Mouse (Mus musculus) CH12.LX (cell line): ENCODE results near the gene Cmip. TPM values are rescaled to one million over a fixed set of nuclear protein-coding genes. Genes with fewer than 3 reads are reported as not detected.

Experiments used
- DNase-seq: peaks from one replicate; pipeline ENCODE4 v3.0.0-alpha.2; 2013; ENCODE audit errors: extremely low read depth
- H3K27ac ChIP-seq: 2 replicates; pipeline ENCODE4 v1.5.1; 2012; ENCODE audit warnings: low read depth, mild to moderate bottlenecking, control low read depth, moderate library complexity; ENCODE audit not compliant: insufficient read depth
- H3K27me3 ChIP-seq: replicated peaks from 2 replicates; pipeline ENCODE3; 2012; ENCODE audit warnings: inconsistent platforms
- H3K36me3 ChIP-seq, 2 experiments: replicated peaks in 1 of 2; 2 replicates each; pipeline versions ENCODE3 to v1.6.1; 2012; ENCODE audit warnings: inconsistent platforms in 1 of 2, low read length in 1 of 2, mild to moderate bottlenecking in 1 of 2, mixed read lengths in 1 of 2, moderate library complexity in 1 of 2; ENCODE audit not compliant: control insufficient read depth in 1 of 2, insufficient read depth in 1 of 2
- H3K4me1 ChIP-seq, 2 experiments: 2 replicates each; pipeline ENCODE4 v1.6.1; 2012; ENCODE audit warnings: inconsistent platforms in 1 of 2, moderate library complexity in 1 of 2; ENCODE audit not compliant: insufficient read depth in 2 of 2, control insufficient read depth in 1 of 2
- H3K4me2 ChIP-seq: 2 replicates; pipeline ENCODE4 v1.6.1; 2012; ENCODE audit warnings: low read depth, mild to moderate bottlenecking, control low read depth; ENCODE audit not compliant: poor library complexity, insufficient read depth, severe bottlenecking
- H3K4me3 ChIP-seq, 3 experiments: fragments of 150-350 bp in 1 of 3; sonication (generic) in 1 of 3; replicated peaks in 1 of 3; 2 replicates each; pipeline versions ENCODE3 to v1.5.1; 2011 to 2012; ENCODE audit warnings: low read depth in 2 of 3, low read length in 2 of 3, mild to moderate bottlenecking in 2 of 3, moderate library complexity in 2 of 3, control low read depth in 1 of 3, improper control_type of control experiment in 1 of 3, inconsistent platforms in 1 of 3, mixed read lengths in 1 of 3; ENCODE audit not compliant: poor library complexity in 1 of 3
- H3K79me2 ChIP-seq: replicated peaks from 2 replicates; pipeline ENCODE4 v1.6.1; 2012; ENCODE audit warnings: mild to moderate bottlenecking, moderate library complexity; ENCODE audit not compliant: control insufficient read depth, poor library complexity, insufficient read depth, severe bottlenecking; ENCODE audit errors: extremely low read depth
- H3K9ac ChIP-seq: 2 replicates; pipeline ENCODE4 v1.6.1; 2012; ENCODE audit warnings: low read depth, mild to moderate bottlenecking, control low read depth, moderate library complexity; ENCODE audit not compliant: insufficient read depth
- H3K9me3 ChIP-seq: replicated peaks from 2 replicates; pipeline ENCODE3; 2012; ENCODE audit warnings: low read length, inconsistent platforms, mixed read lengths
- CHD1 ChIP-seq: IDR thresholded peaks from 2 replicates; pipeline ENCODE4 v1.6.1; 2012; ENCODE audit warnings: low read depth, low read length, improper control_type of control experiment, inconsistent platforms
- CHD2 ChIP-seq: IDR thresholded peaks from 2 replicates; pipeline ENCODE4 v1.6.1; 2011; ENCODE audit warnings: low read length, improper control_type of control experiment
- CTCF ChIP-seq, 2 experiments: IDR thresholded peaks in 1 of 2; conservative IDR thresholded peaks in 1 of 2; 2 replicates each; pipeline ENCODE4 v1.5.1; 2011 to 2012; ENCODE audit warnings: low read depth in 2 of 2, low read length in 2 of 2, improper control_type of control experiment in 1 of 2, inconsistent platforms in 1 of 2, mild to moderate bottlenecking in 1 of 2, moderate library complexity in 1 of 2
- HCFC1 ChIP-seq: IDR thresholded peaks from 2 replicates; pipeline ENCODE4 v1.6.1; 2012; ENCODE audit warnings: low read depth, mild to moderate bottlenecking, inconsistent platforms, low read length, improper control_type of control experiment
- JUN ChIP-seq: IDR thresholded peaks from 2 replicates; pipeline ENCODE4 v1.6.1; 2011; ENCODE audit warnings: low read depth, mild to moderate bottlenecking, low read length, improper control_type of control experiment, moderate library complexity; ENCODE audit not compliant: insufficient read depth
- MAX ChIP-seq: IDR thresholded peaks from 2 replicates; pipeline ENCODE4 v1.6.1; 2011; ENCODE audit warnings: low read length, improper control_type of control experiment
- MAZ ChIP-seq: IDR thresholded peaks from 2 replicates; pipeline ENCODE4 v1.6.1; 2012; ENCODE audit warnings: low read depth, mild to moderate bottlenecking, inconsistent platforms, low read length, improper control_type of control experiment, moderate library complexity
- MEF2A ChIP-seq: IDR thresholded peaks from 2 replicates; pipeline ENCODE4 v1.6.1; 2014; ENCODE audit warnings: low read depth, mild to moderate bottlenecking, inconsistent platforms, low read length, improper control_type of control experiment, borderline replicate concordance
- MXI1 ChIP-seq: IDR thresholded peaks from 2 replicates; pipeline ENCODE4 v1.6.1; 2011; ENCODE audit warnings: mild to moderate bottlenecking, low read depth, low read length, improper control_type of control experiment
- MYC ChIP-seq: IDR thresholded peaks from 2 replicates; pipeline ENCODE4 v1.6.1; 2011; ENCODE audit warnings: low read depth, mild to moderate bottlenecking, improper control_type of control experiment, low read length
- NELFE ChIP-seq: IDR thresholded peaks from 2 replicates; pipeline ENCODE4 v1.6.1; 2011; ENCODE audit warnings: low read depth, low read length, improper control_type of control experiment
- NRF1 ChIP-seq: IDR thresholded peaks from 2 replicates; pipeline ENCODE4 v1.6.1; 2014; ENCODE audit warnings: low read depth, mild to moderate bottlenecking, inconsistent platforms, low read length, improper control_type of control experiment, moderate library complexity
- PAX5 ChIP-seq: IDR thresholded peaks from 2 replicates; pipeline ENCODE4 v1.6.1; 2012; ENCODE audit warnings: low read length, inconsistent platforms, mixed read lengths
- RAD21 ChIP-seq: IDR thresholded peaks from 2 replicates; pipeline ENCODE4 v1.6.1; 2011; ENCODE audit warnings: low read depth, mild to moderate bottlenecking, low read length, improper control_type of control experiment, moderate library complexity
- TBP ChIP-seq: conservative IDR thresholded peaks from 2 replicates; pipeline ENCODE4 v1.6.1; 2011; ENCODE audit warnings: low read depth, low read length, improper control_type of control experiment
- UBTF ChIP-seq: IDR thresholded peaks from 2 replicates; pipeline ENCODE4 v1.6.1; 2012; ENCODE audit warnings: low read depth, mild to moderate bottlenecking, inconsistent platforms, low read length, improper control_type of control experiment, moderate library complexity
- USF1 ChIP-seq: IDR thresholded peaks from 2 replicates; pipeline ENCODE4 v1.6.1; 2014; ENCODE audit warnings: low read depth, mild to moderate bottlenecking, inconsistent platforms, low read length, improper control_type of control experiment
- ZKSCAN1 ChIP-seq: IDR thresholded peaks from 2 replicates; pipeline ENCODE4 v1.6.1; 2012; ENCODE audit warnings: low read depth, inconsistent platforms, low read length, improper control_type of control experiment, borderline replicate concordance
- ZMIZ1 ChIP-seq: IDR thresholded peaks from 2 replicates; pipeline ENCODE4 v1.6.1; 2012; ENCODE audit warnings: low read depth, mild to moderate bottlenecking, inconsistent platforms, low read length, improper control_type of control experiment
- ZNF384 ChIP-seq: IDR thresholded peaks from 2 replicates; pipeline ENCODE4 v1.6.1; 2012; ENCODE audit warnings: low read depth, low read length, improper control_type of control experiment, inconsistent platforms
- dilution Hi-C: fragments of 300-500 bp; cut with MboI; formaldehyde crosslinking; loops from 2 replicates; pipeline ENCODE4 v1.14.3; 2020; ENCODE audit warnings: low sequenced_read_pairs; ENCODE audit not compliant: extremely low pct_unique_long_range_greater_than_20kb, extremely low pct_ligation_motif_present
- in situ Hi-C: fragments of 300-500 bp; cut with MboI; formaldehyde crosslinking; loops from 3 replicates; pipeline ENCODE4 v1.14.3; 2019; ENCODE audit warnings: low sequenced_read_pairs, low pct_ligation_motif_present, low pct_unique_long_range_greater_than_20kb, mixed read lengths
- polyA plus RNA-seq: library from polyadenylated mRNA; unstranded; fragments of >175 nt; gene quantifications from 2 replicates; pipeline ENCODE4 v1.2.1, GENCODE M21; 2012; ENCODE audit warnings: low read depth; ENCODE audit not compliant: insufficient read length
- total RNA-seq, 2 experiments: library from RNA; depleted of rRNA; stranded (reverse); fragments of 300-350 nt in 1 of 2; fragments of >200 nt in 1 of 2; gene quantifications; 2 replicates each; pipeline ENCODE4 v1.2.3; 2012 to 2014

The Cmip gene
- total and polyA plus RNA-seq, 3 experiments: 5.2 to 39.0 (median 16.5) TPM

DNA sequence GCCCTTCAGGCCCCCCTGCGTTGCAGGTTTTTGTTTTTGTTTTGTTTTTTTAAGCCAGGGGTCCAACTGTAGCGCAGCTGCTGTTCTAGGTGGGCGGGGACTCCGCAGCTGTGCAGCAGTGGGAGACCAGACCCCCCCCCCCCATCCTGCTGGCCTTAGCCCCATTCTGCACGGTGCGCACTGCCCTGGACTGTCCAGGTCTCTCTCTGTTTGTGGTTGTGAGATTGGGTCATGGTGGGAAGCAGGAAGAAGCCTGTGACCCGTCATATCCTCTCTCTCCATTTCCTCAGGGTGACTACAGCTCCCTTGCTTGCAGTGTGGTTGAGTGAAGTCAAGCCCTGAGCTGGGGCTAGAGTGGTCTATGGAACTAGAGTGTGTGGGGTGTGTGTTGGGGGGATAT lies 114.3 kb downstream of the Cmip start:
- TF ChIP-seq ZNF384: no peak
- TF ChIP-seq MAZ: no peak
- no peak for TF ChIP-seq CHD1
- no peak for TF ChIP-seq TBP
- no peak for TF ChIP-seq MYC
- no peak for TF ChIP-seq MEF2A
- TF ChIP-seq CTCF (conservative IDR thresholded peaks at IDR 0.05 in 1 of 2, IDR thresholded peaks at IDR 0.05 in 1 of 2; ENCODE audit: low read depth in 2 of 2, low read length in 2 of 2): no peak
- no peak for TF ChIP-seq NELFE
- TF ChIP-seq NRF1: no peak
- TF ChIP-seq MAX: no peak
- TF ChIP-seq CHD2: no peak
- TF ChIP-seq UBTF: no peak
- no peak for TF ChIP-seq RAD21
- TF ChIP-seq JUN: no peak
- no peak for TF ChIP-seq PAX5
- no peak for TF ChIP-seq USF1
- TF ChIP-seq HCFC1: no peak
- Histone ChIP-seq H3K36me3 (peaks cover 0 to 47% of the 10 kb centered on the region in 2 experiments), H3K27me3 (no peaks in the 10 kb centered on the region), H3K79me2 (no peaks in the 10 kb centered on the region), H3K4me1 (peaks cover 10 to 64% of the 10 kb centered on the region in 2 experiments; a peak in 3 of 4 replicates), H3K27ac (no peak overlapping the region), H3K9ac (no peak overlapping the region), H3K9me3 (no peaks in the 10 kb centered on the region), H3K4me3 (no peak overlapping the region), H3K4me2 (no peak overlapping the region)
- no peak for DNase-seq
- dilution Hi-C loops: no loop called here
- in situ Hi-C loops: no loop called here

DNA sequence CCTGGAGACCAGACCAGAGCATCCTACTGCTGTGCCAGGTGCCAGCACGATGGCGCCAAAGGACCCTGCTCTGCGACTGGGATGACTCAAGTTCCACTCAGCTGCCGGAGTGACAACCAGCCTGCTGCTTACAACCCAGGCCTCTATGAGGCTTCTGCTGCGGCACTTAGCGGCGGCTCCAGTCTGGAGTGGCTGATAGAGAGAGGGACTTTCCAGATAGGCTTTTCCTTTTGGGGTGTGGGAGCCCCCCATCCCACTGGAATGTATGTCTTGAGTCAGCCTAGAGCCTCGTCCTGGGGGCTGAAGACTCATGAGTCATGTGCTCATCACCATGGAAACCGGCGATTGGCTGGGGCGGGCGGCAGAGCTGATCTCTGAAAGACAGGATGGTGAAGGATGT lies 115.2 kb downstream of the Cmip start:
- Histone ChIP-seq H3K4me2 (no peak overlapping the region), H3K9me3 (no peaks in the 10 kb centered on the region), H3K79me2 (no peaks in the 10 kb centered on the region), H3K4me1 (peaks cover 10 to 59% of the 10 kb centered on the region in 2 experiments; a peak in 3 of 4 replicates), H3K36me3 (peaks cover 0 to 50% of the 10 kb centered on the region in 2 experiments), H3K27ac (no peak overlapping the region), H3K4me3 (no peak overlapping the region), H3K9ac (no peak overlapping the region), H3K27me3 (no peaks in the 10 kb centered on the region)
- DNase-seq: no peak
- TF ChIP-seq MAZ (no peak), ZKSCAN1 (no peak), MXI1 (no peak), TBP (no peak), CHD2 (no peak), JUN (no peak), MYC (no peak), UBTF (no peak), ZMIZ1 (no peak)
- in situ Hi-C loops (no loop called here), dilution Hi-C loops (no loop called here)
